ENCODE assay signal across 8 mouse cellular contexts in the genomic region with DNA sequence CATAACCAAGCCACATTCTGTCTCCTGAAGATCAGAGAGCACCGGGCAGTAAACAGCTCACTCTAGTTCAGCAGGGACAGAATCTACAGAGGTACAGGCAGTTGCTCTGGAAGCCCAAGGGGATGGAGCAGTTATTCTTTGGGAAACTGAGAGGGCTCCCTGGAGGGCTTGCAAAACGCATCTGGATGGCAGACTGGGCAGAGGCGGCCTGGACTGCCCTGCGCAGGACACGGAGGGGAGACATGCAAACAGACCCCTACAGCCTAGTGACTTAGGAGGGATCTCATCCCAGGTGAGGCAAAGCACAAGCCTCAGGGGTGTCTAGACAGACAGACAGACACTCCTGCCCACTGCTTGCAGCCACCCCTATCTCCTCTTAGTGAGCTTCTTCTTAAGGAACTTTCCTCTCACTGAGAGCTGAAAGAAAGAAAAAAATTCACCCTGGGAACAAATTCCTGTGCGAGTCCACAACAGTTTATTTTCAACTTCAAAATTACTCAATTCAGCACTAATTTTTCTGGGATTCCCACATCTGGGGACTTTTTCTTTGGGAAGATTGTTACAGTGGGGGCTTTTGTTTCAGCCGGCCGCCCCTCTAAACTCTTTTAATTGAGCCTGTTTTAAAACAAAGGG. TPM values are rescaled to one million over a fixed set of nuclear protein-coding genes. Genes with fewer than 3 reads are reported as not detected.
A peak's percentile ranks its signal among the peaks of the same experiment; 100 is the strongest.
DNase-seq lines count a peak whose midpoint lies in the region; ATAC-seq and TF ChIP-seq lines count a peak whose summit lies in the region.

No protein-coding gene starts in this region.

- DNase-seq in adrenal gland, postnatal 14 days = peak; percentile 22
- DNase-seq in adrenal gland, postnatal 4 days (ENCODE audit: low spot score in 2 of 2) = no peak
- no peak for DNase-seq in forebrain, postnatal 0 days
- DNase-seq in mesoderm, embryonic 11.5 days (ENCODE audit: low read depth, low spot score) = peak; percentile 61
- no peak for DNase-seq in thymus, postnatal 10 days (ENCODE audit: low spot score in 2 of 2)
- DNase-seq in layer of hippocampus, postnatal 25 days (ENCODE audit: extremely low spot score in 1 of 2, low spot score in 1 of 2) = no peak

- no peak overlapping the region for H3K4me2 ChIP-seq in forebrain, postnatal 0 days (ENCODE audit: low read depth)

- H3K4me1 ChIP-seq in ES-Bruce4 (ENCODE audit: control insufficient read depth, insufficient read depth, low read length) = peaks cover 16% of the 10 kb centered on the region
- peaks cover 32% of the 10 kb centered on the region for H3K4me1 ChIP-seq in forebrain, postnatal 0 days (ENCODE audit: insufficient read depth)

- H3K27ac ChIP-seq in ES-Bruce4 (ENCODE audit: insufficient read depth, low read length) = peak overlapping the region; percentile 98
- peak overlapping the region; percentile 60 for H3K27ac ChIP-seq in forebrain, postnatal 0 days (ENCODE audit: low read depth, low read length)

- H3K36me3 ChIP-seq in ES-Bruce4 (ENCODE audit: control insufficient read depth, insufficient read depth, low read length, poor library complexity, severe bottlenecking) = no peaks in the 10 kb centered on the region
- no peaks in the 10 kb centered on the region for H3K36me3 ChIP-seq in forebrain, postnatal 0 days (ENCODE audit: insufficient read depth)

- H3K9me3 ChIP-seq in ES-Bruce4 (replicated peaks; ENCODE audit: control insufficient read depth, insufficient read depth, low read length, poor library complexity, severe bottlenecking) = no peaks in the 10 kb centered on the region
- no peaks in the 10 kb centered on the region for H3K9me3 ChIP-seq in forebrain, postnatal 0 days (ENCODE audit: low read length)

- peak overlapping the region; percentile 32 for H3K9ac ChIP-seq in ES-Bruce4 (ENCODE audit: low read depth, poor library complexity, severe bottlenecking)
- no peak overlapping the region for H3K9ac ChIP-seq in forebrain, postnatal 0 days

- no peak for TF ChIP-seq CTCF in ES-Bruce4 (IDR thresholded peaks at IDR 0.05; ENCODE audit: low read depth, low read length)
- no peak for TF ChIP-seq CTCF in forebrain, postnatal 0 days (IDR thresholded peaks at IDR 0.05; ENCODE audit: low read depth)

- peak; percentile 82; the same call in 1 of the 2 replicates for TF ChIP-seq EP300 in ES-Bruce4 (IDR thresholded peaks at IDR 0.05; ENCODE audit: insufficient read depth, low read depth, low read length)

- no peak overlapping the region for H3K4me3 ChIP-seq in ES-Bruce4 (ENCODE audit: low read depth, low read length)
- no peak overlapping the region for H3K4me3 ChIP-seq in forebrain, postnatal 0 days (ENCODE audit: low read depth, low read length)

- no peaks in the 10 kb centered on the region for H3K27me3 ChIP-seq in ES-Bruce4 (ENCODE audit: control insufficient read depth, insufficient read depth, low read length, poor library complexity, severe bottlenecking)
- H3K27me3 ChIP-seq in forebrain, postnatal 0 days (ENCODE audit: insufficient read depth, low read length) = no peaks in the 10 kb centered on the region

- TF ChIP-seq POLR2A in ES-Bruce4 (IDR thresholded peaks at IDR 0.05; ENCODE audit: insufficient read depth, low read length) = no peak

- WGBS in forebrain, postnatal 0 days = 21% methylated on average over 8 of the region's 8 CpGs

- no peak for ATAC-seq in forebrain, postnatal 0 days
- no peak for ATAC-seq in monocyte, adult 5-6 weeks (replicated peaks; ENCODE audit: insufficient number of reproducible peaks, low FRiP score, low TSS enrichment, poor library complexity, severe bottlenecking)

RNA-seq across cellular contexts. Expression of a gene that starts 24.4 kb away (rescaled TPM):
- total RNA-seq in adrenal gland, postnatal 14 days (2021) = 16.2 and 19.7 TPM in 2 replicates
- total RNA-seq in adrenal gland, postnatal 4 days (2021) = 10 to 100 TPM; 30.7 to 33.0 TPM
- polyA plus RNA-seq in ES-Bruce4 (2011; ENCODE audit: insufficient read depth, insufficient read length, low read depth, missing spikeins) = 38.3 and 39.9 TPM in 2 replicates
- 4.7 and 6.9 TPM in 2 replicates for total RNA-seq in forebrain, postnatal 0 days (2014; rRNA removed)
- 1.1 and 2.2 TPM in 2 replicates for polyA plus RNA-seq in forebrain, postnatal 0 days (2015; fragmentation: Nextera tagmentation; extraction: Ambion mirVana)
- total RNA-seq in monocyte, adult 5-6 weeks (2017) = not detected in 3 replicates
- 1 to 10 TPM; 3.4 TPM for total RNA-seq in layer of hippocampus, postnatal 25 days (2021)

Comparison
In these comparisons a context has a peak if more than half of its experiments do, and no peak if none do; other contexts are left out.
1. DNase-seq: peak in adrenal gland, postnatal 14 days (single experiment) and mesoderm, embryonic 11.5 days (single experiment); none in adrenal gland, postnatal 4 days (0 of 2), forebrain, postnatal 0 days (single experiment), thymus, postnatal 10 days (0 of 2) and layer of hippocampus, postnatal 25 days (0 of 2).